In genomic region chr11:21569002-21569401, GRCm38 (mm10) we compare ENCODE assay signal across 8 mouse cellular contexts. TPM values are rescaled to one million over a fixed set of nuclear protein-coding genes. Genes with fewer than 3 reads are reported as not detected.
DNase-seq lines count a peak whose midpoint lies in the region; ATAC-seq and TF ChIP-seq lines count a peak whose summit lies in the region.

No protein-coding gene starts in this region.

- peak overlapping the region; percentile 76 for H3K4me2 ChIP-seq in heart, embryonic 13.5 days
- peak overlapping the region; percentile 1; the same call in 1 of the 2 replicates for H3K4me2 ChIP-seq in liver, embryonic 11.5 days
- H3K4me2 ChIP-seq in stomach, postnatal 0 days (replicated peaks; ENCODE audit: low read depth) = 0 out of 2 replicates have a peak overlapping the region, but pooled peaks have one; percentile 2

- peaks cover 30% of the 10 kb centered on the region for H3K36me3 ChIP-seq in heart, embryonic 13.5 days
- peaks cover 4% of the 10 kb centered on the region for H3K36me3 ChIP-seq in spleen, adult 2 months (ENCODE audit: control insufficient read depth, insufficient read depth, low read length)
- H3K36me3 ChIP-seq in liver, embryonic 11.5 days (ENCODE audit: control insufficient read depth, insufficient read depth, low read length) = peaks cover 4% of the 10 kb centered on the region; the same call in 1 of the 2 replicates
- H3K36me3 ChIP-seq in stomach, postnatal 0 days (ENCODE audit: control insufficient read depth, insufficient read depth, low read length) = 0 out of 2 replicates have a peak, but pooled peaks cover 3% of the 10 kb centered on the region

- no peak for DNase-seq in heart, adult 18-20 months
- DNase-seq in spleen, adult 2 months (ENCODE audit: low read depth in 1 of 2, low spot score in 2 of 2) = no peak
- no peak for DNase-seq in spleen, postnatal 36 days (ENCODE audit: low spot score in 2 of 2)
- DNase-seq in liver, embryonic 11.5 days (ENCODE audit: low spot score) = no peak
- no peak for DNase-seq in stomach, postnatal 0 days (ENCODE audit: low spot score)
- DNase-seq in adrenal gland, postnatal 4 days (ENCODE audit: low spot score in 2 of 2) = no peak
- no peak for DNase-seq in left cerebral cortex, adult 8-10 months (ENCODE audit: low spot score in 2 of 2)

- no peaks in the 10 kb centered on the region for H3K27me3 ChIP-seq in heart, embryonic 13.5 days (replicated peaks)
- no peaks in the 10 kb centered on the region for H3K27me3 ChIP-seq in spleen, adult 2 months (ENCODE audit: control insufficient read depth, insufficient read depth, low read length)
- no peaks in the 10 kb centered on the region for H3K27me3 ChIP-seq in liver, embryonic 11.5 days (replicated peaks; ENCODE audit: control insufficient read depth, insufficient read depth, low read length)
- no peaks in the 10 kb centered on the region for H3K27me3 ChIP-seq in stomach, postnatal 0 days (ENCODE audit: control insufficient read depth, insufficient read depth, low read length)

- peak overlapping the region; percentile 93 for H3K9ac ChIP-seq in heart, embryonic 13.5 days
- H3K9ac ChIP-seq in liver, embryonic 11.5 days (ENCODE audit: low read depth, low read length) = no peak overlapping the region
- H3K9ac ChIP-seq in stomach, postnatal 0 days (ENCODE audit: low read length) = no peak overlapping the region

- peaks cover 60% of the 10 kb centered on the region for H3K4me1 ChIP-seq in heart, embryonic 13.5 days
- H3K4me1 ChIP-seq in spleen, adult 2 months (ENCODE audit: control insufficient read depth, insufficient read depth, insufficient read length) = peaks cover 11% of the 10 kb centered on the region
- peaks cover 9% of the 10 kb centered on the region for H3K4me1 ChIP-seq in liver, embryonic 11.5 days (replicated peaks; ENCODE audit: control insufficient read depth, insufficient read depth, low read length)
- H3K4me1 ChIP-seq in stomach, postnatal 0 days (replicated peaks; ENCODE audit: control insufficient read depth, insufficient read depth) = no peaks in the 10 kb centered on the region

- peak overlapping the region; percentile 81 for H3K4me3 ChIP-seq in heart, embryonic 13.5 days
- H3K4me3 ChIP-seq in spleen, adult 2 months (ENCODE audit: extremely low read depth, insufficient read depth, insufficient read length) = no peak overlapping the region
- H3K4me3 ChIP-seq in liver, embryonic 11.5 days (ENCODE audit: low read depth, low read length) = no peak overlapping the region
- no peak overlapping the region for H3K4me3 ChIP-seq in stomach, postnatal 0 days (ENCODE audit: low read depth, low read length)

- no peak for TF ChIP-seq EP300 in stomach, postnatal 0 days (optimal IDR thresholded peaks at IDR 0.05)

- no peaks in the 10 kb centered on the region for H3K9me3 ChIP-seq in heart, embryonic 13.5 days
- H3K9me3 ChIP-seq in liver, embryonic 11.5 days (ENCODE audit: control insufficient read depth, low read length) = no peaks in the 10 kb centered on the region
- no peaks in the 10 kb centered on the region for H3K9me3 ChIP-seq in stomach, postnatal 0 days (ENCODE audit: control insufficient read depth, low read length)

- 14% methylated on average over 5 of the region's 5 CpGs for WGBS in heart, embryonic 13.5 days
- 5% methylated on average over 5 of the region's 5 CpGs for WGBS in spleen, adult 2 months
- WGBS in liver, embryonic 11.5 days = 47% methylated on average over 5 of the region's 5 CpGs
- 46% methylated on average over 5 of the region's 5 CpGs for WGBS in stomach, postnatal 0 days

- no peak for ATAC-seq in heart, embryonic 13.5 days (ENCODE audit: extremely low read depth, insufficient number of reproducible peaks, low FRiP score, low TSS enrichment)
- no peak for ATAC-seq in liver, embryonic 11.5 days (replicated peaks; ENCODE audit: low FRiP score)
- no peak for ATAC-seq in stomach, postnatal 0 days (ENCODE audit: low FRiP score, low TSS enrichment)

- TF ChIP-seq POLR2A in spleen, adult 2 months (IDR thresholded peaks at IDR 0.05; ENCODE audit: low read depth, low read length) = no peak

- H3K27ac ChIP-seq in heart, embryonic 13.5 days (replicated peaks) = peak overlapping the region; percentile 94
- H3K27ac ChIP-seq in spleen, adult 2 months (ENCODE audit: insufficient read depth, low read length) = peak overlapping the region; percentile 65
- no peak overlapping the region for H3K27ac ChIP-seq in liver, embryonic 11.5 days (ENCODE audit: low read depth, low read length)
- H3K27ac ChIP-seq in stomach, postnatal 0 days (replicated peaks) = 0 out of 2 replicates have a peak overlapping the region, but pooled peaks have one; percentile 41

- no peak for TF ChIP-seq CTCF in spleen, adult 2 months (IDR thresholded peaks at IDR 0.05; ENCODE audit: extremely low read depth, insufficient read depth, insufficient read length, insufficient replicate concordance)
- no peak for TF ChIP-seq CTCF in stomach, postnatal 0 days (IDR thresholded peaks at IDR 0.05; ENCODE audit: low read depth)

RNA-seq across cellular contexts. Expression of gene Wdpcp, which starts 3.0 kb away (rescaled TPM):
- polyA plus RNA-seq in heart, embryonic 13.5 days (2015; fragmentation: Nextera tagmentation; extraction: Ambion mirVana) = 6.6 and 7.2 TPM in 2 replicates
- total RNA-seq in heart, adult 18-20 months (2021) = 1 to 10 TPM; 3.3 to 4.4 TPM
- polyA plus RNA-seq in spleen, adult 2 months (2012; rRNA removed) = 0.66 and 1.4 TPM in 2 replicates
- 3.7 and 5.1 TPM in 2 replicates for polyA plus RNA-seq in liver, embryonic 11.5 days (2014; fragmentation: Nextera tagmentation; extraction: Ambion mirVana)
- 3.3 and 4.4 TPM in 2 replicates for polyA plus RNA-seq in stomach, postnatal 0 days (2015; fragmentation: Nextera tagmentation; extraction: Ambion mirVana)
- 10 to 100 TPM; 11.9 to 12.0 TPM for total RNA-seq in adrenal gland, postnatal 4 days (2021)
- 10 to 100 TPM; 12.7 to 16.4 (median 14.1) TPM for total RNA-seq in left cerebral cortex, adult 8-10 months (2022)

RNA-seq across cellular contexts. Expression of gene Mdh1, which starts 3.2 kb away (rescaled TPM):
- polyA plus RNA-seq in heart, embryonic 13.5 days (2015; fragmentation: Nextera tagmentation; extraction: Ambion mirVana) = 1,373 and 1,545 TPM in 2 replicates
- total RNA-seq in heart, adult 18-20 months (2021) = 1,000 to 10,000 TPM; 2,492 to 2,562 TPM
- polyA plus RNA-seq in spleen, adult 2 months (2012; rRNA removed) = 45.0 and 52.0 TPM in 2 replicates
- 282 and 283 TPM in 2 replicates for polyA plus RNA-seq in liver, embryonic 11.5 days (2014; fragmentation: Nextera tagmentation; extraction: Ambion mirVana)
- 408 and 413 TPM in 2 replicates for polyA plus RNA-seq in stomach, postnatal 0 days (2015; fragmentation: Nextera tagmentation; extraction: Ambion mirVana)
- total RNA-seq in adrenal gland, postnatal 4 days (2021) = 100 to 1,000 TPM; 431 to 447 TPM
- total RNA-seq in left cerebral cortex, adult 8-10 months (2022) = 1,000 to 10,000 TPM in 2 of 4 experiments, 100 to 1,000 TPM in 2; 821 to 1,026 (median 921) TPM

Comparison
In these comparisons a context has a peak if more than half of its experiments do, and no peak if none do; other contexts are left out.
1. H3K4me2 ChIP-seq: peak in every context shown above with its lines; median percentile 76 in heart, embryonic 13.5 days; 2 in stomach, postnatal 0 days; 1 in liver, embryonic 11.5 days.